Mouse (Mus musculus): ENCODE data around the gene Vps41. TPM values are rescaled to one million over a fixed set of nuclear protein-coding genes. Genes with fewer than 3 reads are reported as not detected.

Vps41 gene
- total RNA-seq, 2 experiments from 2014 or later: 38.7 to 51.1 TPM

DNA sequence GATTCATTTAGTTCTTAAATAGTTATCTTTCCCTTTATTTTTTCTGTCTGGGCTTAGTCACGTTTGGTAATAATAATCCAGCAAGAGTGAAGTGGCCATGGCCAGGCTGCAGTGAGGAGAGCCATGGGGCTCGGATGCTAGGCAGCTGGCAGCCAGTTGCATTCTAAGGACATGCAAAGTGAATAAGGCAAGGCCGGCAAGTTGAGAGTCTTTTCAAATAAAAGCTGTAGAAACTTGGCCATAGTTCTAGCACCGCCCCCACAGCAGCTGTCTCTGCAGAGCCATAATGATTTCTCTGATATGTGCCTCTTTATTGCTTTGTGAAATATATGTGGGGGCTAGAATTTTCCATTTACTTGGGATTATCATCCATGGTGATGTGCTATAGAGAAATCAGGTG is 141.1 kb downstream of the Vps41 start:
- no peak for ATAC-seq (ENCODE audit: poor library complexity, severe bottlenecking)

DNA sequence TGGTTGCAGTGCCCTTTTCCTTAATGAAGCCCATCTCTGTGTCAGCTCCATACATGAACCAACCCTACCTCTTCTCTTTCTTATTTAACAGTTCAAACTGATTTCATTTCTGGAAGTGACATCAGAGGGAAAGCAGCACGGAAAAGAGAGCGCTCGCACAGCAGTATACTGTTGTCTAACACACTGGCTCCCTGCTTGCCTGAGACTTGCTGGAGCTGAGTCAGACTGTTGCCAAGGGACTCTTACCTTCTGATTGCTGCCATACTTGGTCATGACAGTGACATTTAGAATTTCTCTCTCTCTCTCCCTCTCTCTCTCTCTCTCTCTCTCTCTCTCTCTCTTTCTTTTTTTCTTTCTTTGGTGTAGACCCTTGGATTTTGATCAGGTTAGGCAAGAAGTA is 142.3 kb downstream of the Vps41 start:
- no peak for ATAC-seq (ENCODE audit: poor library complexity, severe bottlenecking)

DNA sequence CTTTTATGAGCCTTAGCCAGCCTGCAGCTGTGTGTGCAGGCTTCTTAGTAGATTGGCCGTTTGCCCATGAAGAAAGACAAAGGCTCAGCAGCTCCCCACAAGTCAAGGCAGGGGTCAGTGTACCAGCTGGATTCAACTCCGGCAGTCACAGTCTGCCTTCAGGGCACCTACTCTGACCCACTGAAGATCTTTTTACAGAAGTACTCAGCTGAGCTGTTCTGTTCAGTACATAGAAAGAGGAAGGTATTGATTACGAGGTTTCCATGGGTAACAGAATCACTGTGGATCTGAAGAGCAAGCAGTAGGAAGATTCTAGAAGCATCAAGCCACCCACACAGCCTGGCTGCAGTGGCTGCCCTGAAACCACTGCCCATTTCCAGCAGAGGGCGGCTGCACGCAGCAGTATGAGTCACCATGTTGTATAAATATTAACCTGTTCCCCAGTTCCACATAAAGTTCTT is 151.0 kb downstream of the Vps41 start:
- no peak for ATAC-seq (ENCODE audit: poor library complexity, severe bottlenecking)

DNA sequence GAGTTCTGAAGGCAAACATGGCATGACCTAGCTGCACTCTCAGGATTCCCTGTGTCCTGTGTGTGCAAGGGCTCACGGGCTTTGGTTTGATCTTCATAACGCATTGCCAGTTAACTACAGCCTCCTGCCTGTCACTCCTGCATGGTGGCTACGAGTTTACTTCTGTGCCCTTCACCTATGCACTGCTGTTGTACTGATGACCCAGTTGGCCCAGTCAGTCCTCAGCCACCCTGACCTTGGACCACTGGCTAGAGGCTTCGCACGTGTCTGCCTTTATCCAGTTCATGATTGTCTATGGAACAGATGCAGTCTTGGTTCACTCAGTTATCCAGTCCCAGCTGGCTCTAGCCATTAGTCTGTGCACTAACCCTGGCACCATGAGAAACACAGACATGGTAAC is 151.7 kb downstream of the Vps41 start:
- ATAC-seq (ENCODE audit: poor library complexity, severe bottlenecking): no peak

DNA sequence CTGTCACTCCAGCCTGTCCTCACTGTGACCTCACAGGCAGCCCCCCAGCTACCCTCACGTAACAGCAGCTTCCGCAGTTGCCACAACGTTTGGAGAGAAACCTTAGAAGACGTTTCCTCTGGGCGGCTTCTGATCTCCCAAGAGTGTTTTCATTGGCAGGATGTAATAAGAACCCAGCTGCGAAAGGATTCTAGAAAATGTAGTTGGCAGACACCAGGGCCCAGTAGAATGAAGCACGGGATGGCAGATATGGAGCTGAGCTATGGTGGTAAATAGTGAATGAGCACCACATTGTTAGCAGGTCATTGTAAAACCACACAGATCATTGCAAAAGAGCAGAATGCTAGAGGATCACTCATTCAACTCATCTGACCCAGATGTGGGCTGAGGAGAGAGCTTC is 158.2 kb downstream of the Vps41 start:
- ATAC-seq (ENCODE audit: poor library complexity, severe bottlenecking): no peak

DNA sequence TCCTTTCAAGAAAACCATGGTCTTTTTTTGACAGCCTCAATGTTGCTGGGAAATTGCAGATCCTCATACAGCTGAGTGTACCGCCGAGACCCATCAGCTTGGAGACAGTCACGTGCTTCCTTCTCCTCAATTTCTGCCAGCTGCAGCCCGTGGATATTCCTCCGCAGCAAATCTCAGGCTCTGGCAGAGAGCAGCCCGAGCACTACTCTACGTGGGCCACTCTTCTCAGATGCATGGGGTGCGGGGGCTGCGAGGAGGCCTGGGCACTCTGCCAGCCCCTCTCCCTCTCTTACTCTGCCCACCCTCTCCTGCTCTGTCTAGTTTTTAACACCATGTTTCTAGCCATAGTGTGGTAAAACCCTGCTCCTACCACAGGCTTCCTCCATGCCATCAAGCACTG is 175.8 kb downstream of the Vps41 start:
- no peak for ATAC-seq (ENCODE audit: poor library complexity, severe bottlenecking)

DNA sequence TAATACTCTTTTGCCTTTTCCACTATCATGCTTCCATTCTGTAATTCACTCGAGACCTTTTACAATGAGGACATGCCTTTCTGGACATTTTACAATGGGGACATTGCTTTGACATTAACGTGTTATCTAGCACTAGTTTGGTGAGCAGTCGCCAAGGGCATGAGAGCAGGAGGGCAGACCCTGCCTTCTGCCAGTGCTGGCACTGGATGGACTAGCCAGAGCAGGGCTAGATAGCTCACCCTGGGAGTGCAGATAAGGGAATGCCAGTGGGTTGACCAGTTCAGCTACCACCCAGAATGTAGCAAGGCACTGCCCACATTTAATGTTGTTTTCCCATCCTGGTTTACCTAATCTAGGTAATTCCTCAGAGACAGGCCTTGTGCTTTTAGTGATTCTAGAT is 179.7 kb downstream of the Vps41 start:
- no peak for ATAC-seq (ENCODE audit: poor library complexity, severe bottlenecking)

DNA sequence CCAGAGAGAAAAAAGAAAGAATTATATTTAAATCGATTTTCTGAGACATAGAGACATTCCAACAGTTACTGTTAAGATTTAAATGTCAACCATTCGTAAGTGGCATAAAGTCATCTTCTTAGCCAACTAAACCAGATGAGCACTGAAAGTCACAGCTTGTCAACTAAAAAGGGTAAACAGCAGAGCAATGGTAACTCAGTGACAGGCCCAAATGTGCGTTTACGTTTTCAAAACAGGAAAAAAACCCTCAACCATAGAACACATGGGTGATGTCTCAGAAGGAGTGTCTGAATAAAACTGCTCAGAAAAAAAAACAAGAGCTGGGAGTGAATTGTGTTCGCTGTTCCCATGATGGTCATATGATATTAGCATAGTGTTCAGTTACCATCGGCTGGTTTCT is 186.5 kb downstream of the Vps41 start:
- no peak for ATAC-seq (ENCODE audit: poor library complexity, severe bottlenecking)

DNA sequence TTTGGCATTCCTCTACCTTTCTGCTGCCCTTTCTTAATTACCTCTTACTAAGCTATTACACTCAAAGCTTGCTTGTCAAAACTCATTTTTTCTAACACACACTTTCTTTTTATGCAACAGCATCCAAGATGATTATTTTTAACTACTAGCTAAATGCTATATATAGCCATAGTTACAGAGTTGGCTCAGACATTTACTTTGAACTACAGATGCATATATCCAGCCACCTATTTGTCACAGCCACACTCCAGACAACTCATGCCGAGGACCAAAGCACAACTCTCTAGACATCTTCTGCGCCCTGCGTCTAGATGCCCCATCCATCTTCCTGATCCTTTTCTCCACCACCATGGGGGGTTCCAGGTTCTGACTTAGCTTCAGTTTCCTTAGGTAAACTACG is 197.7 kb downstream of the Vps41 start:
- no peak for ATAC-seq (ENCODE audit: poor library complexity, severe bottlenecking)

Other genes starting within 250 kb of the Vps41 start
- not detected in 2 replicates for gene Amph, start 230.9 kb downstream of the Vps41 start, total RNA-seq (2015)
- not detected in 2 replicates for gene Amph, start 230.9 kb downstream of the Vps41 start, total RNA-seq (2017)